Mouse (Mus musculus) neural tube, embryonic 13.5 days (tissue): ENCODE measurements around the gene Grik3. TPM values are rescaled to one million over a fixed set of nuclear protein-coding genes. Genes with fewer than 3 reads are reported as not detected.

ENCODE experiments used
- ATAC-seq: fragments of 200-750 bp; cut with Nextera tagmentation; 2 replicates; pipeline ENCODE4 v1.8.0; 2017; ENCODE audit warnings: low read depth, mild to moderate bottlenecking, moderate TSS enrichment, moderate library complexity
- H3K27ac ChIP-seq: fragments of 300-500 bp; sonication (generic); replicated peaks from 2 replicates; pipeline ENCODE4 v1.5.1; 2015; ENCODE audit warnings: moderate library complexity, mild to moderate bottlenecking, inconsistent platforms
- H3K27me3 ChIP-seq: fragments of 300-500 bp; sonication (generic); 2 replicates; pipeline ENCODE4 v1.6.1; 2015; ENCODE audit warnings: mild to moderate bottlenecking, inconsistent platforms
- H3K36me3 ChIP-seq: fragments of 300-500 bp; sonication (generic); 2 replicates; pipeline ENCODE4 v1.6.1; 2015; ENCODE audit warnings: mild to moderate bottlenecking, inconsistent platforms
- H3K4me1 ChIP-seq: fragments of 300-500 bp; sonication (generic); replicated peaks from 2 replicates; pipeline ENCODE4 v1.6.1; 2015; ENCODE audit warnings: inconsistent platforms
- H3K4me2 ChIP-seq: fragments of 300-500 bp; sonication (generic); 2 replicates; pipeline ENCODE4 v1.6.1; 2015; ENCODE audit warnings: inconsistent platforms, mild to moderate bottlenecking, moderate library complexity
- H3K4me3 ChIP-seq: fragments of 300-500 bp; sonication (generic); 2 replicates; pipeline ENCODE4 v1.5.1; 2015; ENCODE audit warnings: mild to moderate bottlenecking, inconsistent platforms
- H3K9ac ChIP-seq: fragments of 300-500 bp; sonication (generic); 2 replicates; pipeline ENCODE4 v1.6.1; 2015; ENCODE audit warnings: moderate library complexity, mild to moderate bottlenecking, inconsistent platforms
- H3K9me3 ChIP-seq: fragments of 300-500 bp; sonication (generic); 2 replicates; pipeline ENCODE4 v1.6.1; 2016; ENCODE audit warnings: inconsistent platforms
- WGBS: fragments of 180-500 bp; shearing (Covaris S2); methylation state at CpG from one replicate; pipeline ENCODE4 v1.1.7; 2015; 5-methylcytosine and 5-hydroxymethylcytosine counted together
- polyA plus RNA-seq: library from polyadenylated mRNA; unstranded; fragments of >200 nt; fragmentation: Nextera tagmentation; extraction: Ambion mirVana; gene quantifications from 2 replicates; pipeline ENCODE4 v1.2.1, GENCODE M21; 2015

The Grik3 gene
- polyA plus RNA-seq, 1 experiment from 2014 or later = 3.5 TPM

- peaks cover 29% of the 10 kb centered on the region for H3K4me1 ChIP-seq
- no peak overlapping the region for H3K27ac ChIP-seq
- no peaks in the 10 kb centered on the region for H3K36me3 ChIP-seq
- no peak overlapping the region for H3K4me3 ChIP-seq
- no peak overlapping the region for H3K4me2 ChIP-seq
- WGBS = 73% methylated on average over 13 of the region's 13 CpGs
- peaks cover 29% of the 10 kb centered on the region; the same call in 1 of the 2 replicates for H3K27me3 ChIP-seq
- no peak overlapping the region for H3K9ac ChIP-seq
- ATAC-seq = no peak
- no peaks in the 10 kb centered on the region for H3K9me3 ChIP-seq
Observed at GRCm38 (mm10) chr4:125637364-125637763, 146.9 kb downstream of the Grik3 start.

GRCm38 (mm10) chr4:125640520-125640919 lies 150.0 kb downstream of the Grik3 start:
- no peak overlapping the region for H3K4me3 ChIP-seq
- peaks cover 42% of the 10 kb centered on the region for H3K27me3 ChIP-seq
- 83% methylated on average over 9 of the region's 9 CpGs for WGBS
- H3K4me2 ChIP-seq = no peak overlapping the region
- ATAC-seq = no peak
- H3K4me1 ChIP-seq = peaks cover 44% of the 10 kb centered on the region
- H3K27ac ChIP-seq = no peak overlapping the region
- H3K9me3 ChIP-seq = no peaks in the 10 kb centered on the region
- no peak overlapping the region for H3K9ac ChIP-seq
- H3K36me3 ChIP-seq = no peaks in the 10 kb centered on the region

DNA sequence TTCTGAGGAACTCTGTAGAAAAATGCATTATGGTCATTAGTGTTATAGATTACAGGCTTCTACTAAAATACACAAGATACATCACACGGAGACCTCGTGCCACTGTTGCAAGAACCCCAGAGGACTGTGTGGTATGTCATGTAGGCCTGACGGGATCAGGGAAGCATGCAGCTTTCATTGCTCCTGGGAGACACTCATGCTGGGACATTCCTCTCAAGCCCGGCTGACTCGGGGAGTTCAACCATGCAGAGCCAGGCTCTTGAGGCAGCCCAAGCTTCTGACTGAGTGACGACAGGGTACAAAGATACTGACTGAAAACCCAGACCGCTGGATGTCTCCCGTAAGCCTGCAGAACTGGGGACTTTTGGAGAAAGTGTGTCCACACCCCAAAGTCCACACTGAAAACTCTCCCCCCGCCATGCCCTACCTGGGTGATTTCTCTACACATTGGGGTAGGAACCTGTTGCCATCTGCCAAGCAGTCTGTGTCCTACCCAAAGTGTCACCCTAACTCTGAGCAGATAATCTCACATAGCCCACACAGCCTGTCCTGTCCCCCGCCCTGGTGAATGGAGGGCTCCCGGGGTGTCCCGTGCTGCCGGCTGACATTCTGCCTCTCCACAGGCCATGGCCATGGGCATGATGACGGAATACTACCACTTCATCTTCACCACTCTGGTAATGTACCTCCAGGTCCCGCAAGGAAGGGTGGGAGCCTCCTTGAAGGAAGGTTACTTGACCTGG lies 150.6 kb downstream of the Grik3 start:
- ATAC-seq = no peak
- Histone ChIP-seq H3K9me3 (no peaks in the 10 kb centered on the region), H3K27me3 (peaks cover 47% of the 10 kb centered on the region), H3K9ac (no peak overlapping the region), H3K27ac (no peak overlapping the region), H3K36me3 (no peaks in the 10 kb centered on the region), H3K4me1 (peaks cover 48% of the 10 kb centered on the region), H3K4me2 (no peak overlapping the region), H3K4me3 (no peak overlapping the region)
- 77% methylated on average over 15 of the region's 15 CpGs for WGBS

DNA sequence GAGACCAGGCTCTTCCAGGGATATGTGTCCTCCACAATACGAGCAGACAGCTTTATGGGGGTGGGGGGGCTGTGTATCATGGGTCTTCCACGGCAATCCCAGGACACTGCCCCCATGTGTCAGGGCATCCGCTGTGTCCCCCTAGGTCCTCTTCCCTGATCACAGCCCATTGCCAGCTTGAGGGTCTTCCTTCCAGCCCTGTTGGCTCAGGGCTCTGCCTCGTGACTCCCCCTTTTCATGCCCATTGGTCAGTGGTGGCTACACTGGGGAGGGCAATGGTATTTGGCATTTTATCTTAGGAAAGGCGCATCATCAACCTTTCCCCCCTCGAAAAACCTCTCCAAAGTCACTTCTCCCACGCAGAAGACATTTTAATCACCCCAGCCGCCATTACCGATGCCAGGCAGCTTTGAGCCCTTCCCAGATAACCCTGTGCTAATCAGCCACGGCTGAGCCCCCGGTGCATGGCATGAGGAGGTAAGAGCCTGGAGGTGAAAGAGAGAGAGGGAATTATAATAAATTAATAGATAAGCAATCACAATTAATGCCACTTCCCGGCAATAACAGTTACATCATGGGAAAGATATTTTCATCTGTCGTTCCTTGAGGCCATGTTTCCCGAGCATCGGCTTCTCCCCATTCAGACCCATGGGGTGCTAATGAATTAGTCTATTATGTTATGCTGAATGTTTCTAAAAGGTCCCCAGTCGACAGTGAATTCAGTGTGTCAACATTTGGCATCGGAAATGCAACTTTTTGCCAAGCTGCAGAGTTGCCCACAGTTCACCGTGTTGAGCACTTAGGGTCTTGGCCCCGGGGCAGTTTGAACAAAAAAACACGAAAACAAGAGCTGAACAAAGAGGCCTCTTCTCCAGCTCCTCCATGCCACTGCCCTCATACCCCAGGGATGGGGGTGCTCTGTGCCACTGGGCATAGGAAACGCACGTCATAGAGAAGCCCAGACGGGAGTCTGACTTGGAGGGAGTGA lies 154.4 kb downstream of the Grik3 start:
- Histone ChIP-seq H3K9ac (no peak overlapping the region), H3K4me1 (peaks cover 31% of the 10 kb centered on the region), H3K9me3 (no peaks in the 10 kb centered on the region), H3K4me2 (no peak overlapping the region), H3K27ac (peak overlapping the region; percentile 59; the same call in 1 of the 2 replicates), H3K36me3 (no peaks in the 10 kb centered on the region), H3K27me3 (peaks cover 67% of the 10 kb centered on the region), H3K4me3 (no peak overlapping the region)
- 39% methylated on average over 23 of the region's 23 CpGs for WGBS
- peak; percentile 78 for ATAC-seq

- Histone ChIP-seq H3K4me2 (0 out of 2 replicates have a peak overlapping the region, but pooled peaks have one; percentile 18), H3K4me3 (no peak overlapping the region), H3K27ac (no peak overlapping the region), H3K36me3 (no peaks in the 10 kb centered on the region), H3K27me3 (peaks cover 50% of the 10 kb centered on the region), H3K9me3 (no peaks in the 10 kb centered on the region), H3K4me1 (peaks cover 21% of the 10 kb centered on the region), H3K9ac (0 out of 2 replicates have a peak overlapping the region, but pooled peaks have one; percentile 17)
- 0 out of 2 replicates have a peak, but pooled peaks have one; percentile 30 for ATAC-seq
- WGBS = 38% methylated on average over 24 of the region's 24 CpGs
Observed at GRCm38 (mm10) chr4:125651676-125652246, 161.3 kb downstream of the Grik3 start.

GRCm38 (mm10) chr4:125656031-125656430 lies 165.5 kb downstream of the Grik3 start:
- WGBS = 56% methylated on average over 19 of the region's 19 CpGs
- no peak overlapping the region for H3K9ac ChIP-seq
- no peak overlapping the region for H3K4me3 ChIP-seq
- no peak overlapping the region for H3K27ac ChIP-seq
- peaks cover 13% of the 10 kb centered on the region for H3K27me3 ChIP-seq
- peaks cover 13% of the 10 kb centered on the region; the same call in 1 of the 2 replicates for H3K36me3 ChIP-seq
- no peak overlapping the region for H3K4me2 ChIP-seq
- ATAC-seq = no peak
- H3K4me1 ChIP-seq = peaks cover 23% of the 10 kb centered on the region
- H3K9me3 ChIP-seq = no peaks in the 10 kb centered on the region

DNA sequence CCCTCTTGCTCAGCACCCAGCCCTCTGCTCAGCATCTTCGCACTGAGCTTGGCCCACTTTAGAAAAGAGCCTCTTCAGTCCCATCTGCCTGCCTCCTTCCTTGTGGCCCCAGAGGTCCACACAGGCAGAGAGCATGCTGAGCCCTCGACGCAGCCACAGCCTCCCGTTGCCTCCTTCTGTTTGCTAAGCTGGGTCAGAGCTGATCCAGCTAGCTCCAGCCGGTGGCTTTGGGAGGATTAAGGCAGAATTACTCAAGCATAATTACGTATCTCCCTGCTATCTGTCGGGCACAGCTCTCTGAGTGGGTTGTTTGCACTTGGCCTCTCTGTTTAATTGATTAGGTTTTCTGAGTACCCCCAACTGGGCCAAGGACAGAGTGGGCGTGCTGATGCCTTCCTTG lies 167.9 kb downstream of the Grik3 start:
- Histone ChIP-seq H3K9ac (no peak overlapping the region), H3K4me2 (no peak overlapping the region), H3K9me3 (no peaks in the 10 kb centered on the region), H3K27ac (no peak overlapping the region), H3K27me3 (no peaks in the 10 kb centered on the region; the same call in none of the 2 replicates), H3K36me3 (peaks cover 13% of the 10 kb centered on the region; the same call in 1 of the 2 replicates), H3K4me1 (peaks cover 29% of the 10 kb centered on the region), H3K4me3 (no peak overlapping the region)
- no peak for ATAC-seq
- 71% methylated on average over 8 of the region's 8 CpGs for WGBS

GRCm38 (mm10) chr4:125661982-125662381 lies 171.5 kb downstream of the Grik3 start:
- no peaks in the 10 kb centered on the region; the same call in none of the 2 replicates for H3K27me3 ChIP-seq
- no peak overlapping the region for H3K9ac ChIP-seq
- no peak overlapping the region for H3K4me3 ChIP-seq
- 83% methylated on average over 6 of the region's 6 CpGs for WGBS
- H3K9me3 ChIP-seq = no peaks in the 10 kb centered on the region
- H3K4me1 ChIP-seq = peaks cover 38% of the 10 kb centered on the region
- no peak overlapping the region for H3K4me2 ChIP-seq
- H3K27ac ChIP-seq = no peak overlapping the region
- H3K36me3 ChIP-seq = peaks cover 13% of the 10 kb centered on the region; the same call in 1 of the 2 replicates
- ATAC-seq = no peak

DNA sequence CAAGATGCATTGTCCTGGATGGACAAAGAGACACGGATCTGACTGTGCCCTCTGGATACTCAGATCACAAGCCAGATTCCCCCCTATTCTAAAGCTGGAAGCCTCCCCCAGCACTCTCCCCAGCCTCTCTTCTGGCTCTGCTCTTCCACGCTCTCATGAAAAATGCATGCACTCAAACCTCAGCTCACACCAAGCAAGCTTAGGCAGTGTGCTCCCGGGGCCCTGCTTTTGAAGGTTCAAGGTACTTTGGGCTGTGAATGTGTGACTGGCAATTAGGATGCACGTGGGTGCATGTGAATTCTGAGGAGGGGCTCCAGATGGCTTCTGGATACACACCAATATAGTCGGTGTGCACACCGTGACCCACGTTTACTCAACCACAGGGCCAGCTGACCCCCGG lies 172.8 kb downstream of the Grik3 start:
- ATAC-seq = 0 out of 2 replicates have a peak, but pooled peaks have one; percentile 12
- Histone ChIP-seq H3K4me2 (no peak overlapping the region), H3K4me1 (peaks cover 35% of the 10 kb centered on the region), H3K9ac (0 out of 2 replicates have a peak overlapping the region, but pooled peaks have one; percentile 13), H3K27ac (peak overlapping the region; percentile 67), H3K27me3 (no peaks in the 10 kb centered on the region; the same call in none of the 2 replicates), H3K9me3 (no peaks in the 10 kb centered on the region), H3K4me3 (no peak overlapping the region), H3K36me3 (peaks cover 13% of the 10 kb centered on the region; the same call in 1 of the 2 replicates)
- 35% methylated on average over 8 of the region's 8 CpGs for WGBS

- H3K4me2 ChIP-seq = no peak overlapping the region
- ATAC-seq = no peak
- no peak overlapping the region for H3K27ac ChIP-seq
- H3K27me3 ChIP-seq = no peaks in the 10 kb centered on the region; the same call in 1 of the 2 replicates
- 83% methylated on average over 5 of the region's 5 CpGs for WGBS
- no peak overlapping the region for H3K4me3 ChIP-seq
- no peaks in the 10 kb centered on the region for H3K36me3 ChIP-seq
- no peak overlapping the region for H3K9ac ChIP-seq
- no peaks in the 10 kb centered on the region for H3K9me3 ChIP-seq
- peaks cover 34% of the 10 kb centered on the region for H3K4me1 ChIP-seq
Observed at GRCm38 (mm10) chr4:125665955-125666354, 175.5 kb downstream of the Grik3 start.

DNA sequence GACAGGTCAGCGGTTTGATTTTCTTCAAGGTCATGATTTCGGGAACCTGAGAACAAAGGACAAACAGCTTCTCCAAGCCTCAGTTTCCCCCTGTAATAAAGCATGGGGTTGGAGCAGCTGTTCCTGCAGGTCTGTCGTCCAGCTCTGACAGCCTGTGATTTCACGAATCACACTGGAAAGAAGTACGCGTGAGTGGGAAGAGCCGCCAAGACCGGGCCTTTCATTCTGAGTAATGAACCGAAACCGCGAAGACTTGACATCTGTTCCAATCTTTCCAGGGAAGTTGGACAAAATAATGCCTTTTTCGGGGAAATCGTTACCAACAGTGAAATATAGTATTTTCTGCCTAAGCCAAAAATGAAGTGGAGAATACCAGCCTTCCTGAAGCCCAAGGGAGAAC lies 191.5 kb downstream of the Grik3 start:
- Histone ChIP-seq H3K4me2 (no peak overlapping the region), H3K27me3 (no peaks in the 10 kb centered on the region), H3K27ac (no peak overlapping the region), H3K4me1 (0 out of 2 replicates have a peak, but pooled peaks cover 3% of the 10 kb centered on the region), H3K4me3 (no peak overlapping the region), H3K9me3 (no peaks in the 10 kb centered on the region), H3K9ac (no peak overlapping the region), H3K36me3 (peaks cover 5% of the 10 kb centered on the region; the same call in 1 of the 2 replicates)
- no peak for ATAC-seq
- 75% methylated on average over 13 of the region's 13 CpGs for WGBS
